Mouse (Mus musculus) ES-E14 (cell line): ENCODE data around the gene Zbtb34. TPM values are rescaled to one million over a fixed set of nuclear protein-coding genes. Genes with fewer than 3 reads are reported as not detected.

Source experiments
- DNase-seq: peaks from one replicate; pipeline ENCODE4 v3.0.0-alpha.2; 2013; ENCODE audit warnings: low read depth, low spot score
- H3K27ac ChIP-seq: 2 replicates; pipeline ENCODE4 v1.5.1; 2012; ENCODE audit warnings: low read depth, mild to moderate bottlenecking, low read length, moderate library complexity, mixed read lengths; ENCODE audit not compliant: poor library complexity, insufficient read depth, severe bottlenecking
- H3K36me3 ChIP-seq: 2 replicates; pipeline ENCODE4 v1.6.1; 2012; ENCODE audit warnings: mild to moderate bottlenecking, low read length, moderate library complexity, mixed read lengths; ENCODE audit not compliant: control insufficient read depth, poor library complexity, insufficient read depth, severe bottlenecking
- H3K4me1 ChIP-seq, 2 experiments: fragments of 150-350 bp in 1 of 2; sonication (generic) in 1 of 2; 2 replicates each; pipeline ENCODE4 v1.6.1; 2012; ENCODE audit warnings: low read length in 2 of 2, mild to moderate bottlenecking in 1 of 2, mixed read lengths in 1 of 2; ENCODE audit not compliant: control insufficient read depth in 2 of 2, insufficient read depth in 2 of 2, poor library complexity in 1 of 2
- H3K4me3 ChIP-seq, 2 experiments: fragments of 150-350 bp in 1 of 2; sonication (generic) in 1 of 2; 2 replicates each; pipeline ENCODE4 v1.5.1; 2012; ENCODE audit warnings: low read length in 2 of 2, low read depth in 1 of 2, mild to moderate bottlenecking in 1 of 2, mixed read lengths in 1 of 2; ENCODE audit not compliant: insufficient read depth in 1 of 2, poor library complexity in 1 of 2, severe bottlenecking in 1 of 2
- H3K9ac ChIP-seq: 2 replicates; pipeline ENCODE4 v1.6.1; 2012; ENCODE audit warnings: low read depth, mild to moderate bottlenecking, low read length, mixed read lengths; ENCODE audit not compliant: poor library complexity, insufficient read depth, severe bottlenecking
- H3K9me3 ChIP-seq: fragments of 150-350 bp; sonication (generic); 2 replicates; pipeline ENCODE4 v1.6.1; 2012; ENCODE audit warnings: low read depth, mild to moderate bottlenecking, low read length; ENCODE audit not compliant: control insufficient read depth, insufficient read depth
- CHD2 ChIP-seq: IDR thresholded peaks from 2 replicates; pipeline ENCODE4 v1.6.1; 2014; ENCODE audit warnings: mild to moderate bottlenecking, low read depth, low read length, inconsistent platforms
- HCFC1 ChIP-seq: IDR thresholded peaks from 2 replicates; pipeline ENCODE4 v1.6.1; 2012; ENCODE audit warnings: low read length, inconsistent platforms, borderline replicate concordance; ENCODE audit not compliant: insufficient read depth
- MAFK ChIP-seq: IDR thresholded peaks from 2 replicates; pipeline ENCODE4 v1.6.1; 2014; ENCODE audit warnings: mild to moderate bottlenecking, low read depth, low read length, inconsistent platforms; ENCODE audit not compliant: insufficient read depth
- ZC3H11A ChIP-seq: IDR thresholded peaks from 2 replicates; pipeline ENCODE4 v1.6.1; 2012; ENCODE audit warnings: low read depth, mild to moderate bottlenecking, inconsistent platforms, low read length, borderline replicate concordance
- ZNF384 ChIP-seq: IDR thresholded peaks from 2 replicates; pipeline ENCODE4 v1.6.1; 2012; ENCODE audit warnings: low read depth, low read length, inconsistent platforms
- in situ Hi-C, 2 experiments: fragments of 600-800 bp; cut with MboI; formaldehyde crosslinking; loops; one replicate each; pipeline ENCODE4 v1.15.1; 2025; ENCODE audit warnings: low sequenced_read_pairs in 2 of 2, inconsistent platforms in 1 of 2; ENCODE audit not compliant: unreplicated experiment in 2 of 2
- total RNA-seq: library from RNA; depleted of rRNA; stranded (reverse); fragments of 300-350 nt; gene quantifications from 2 replicates; pipeline ENCODE4 v1.2.3, GENCODE M21; 2012

The Zbtb34 gene
- total RNA-seq, 1 experiment: 13.4 TPM

DNA sequence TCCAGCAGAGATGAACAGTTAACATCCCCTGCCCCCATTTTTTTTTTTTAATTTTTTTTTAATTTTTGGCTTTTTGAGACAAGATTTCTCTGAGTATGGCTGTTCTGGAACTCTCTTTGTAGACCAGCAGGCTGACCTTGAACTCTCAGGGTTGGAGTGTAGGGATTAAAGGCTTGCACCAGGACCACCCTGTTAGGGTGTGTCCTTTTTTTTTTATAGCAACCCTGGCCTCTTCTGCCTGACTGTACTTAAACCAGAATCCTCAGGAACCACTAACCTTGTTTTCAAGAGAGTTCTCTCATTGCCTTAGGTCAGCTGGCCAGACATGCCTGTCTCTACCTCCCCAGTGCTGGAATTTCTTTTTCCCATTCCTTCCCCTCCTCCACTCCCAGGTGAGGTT lies 13.7 kb upstream of the Zbtb34 start:
- H3K4me1 ChIP-seq: peaks cover 24 to 36% of the 10 kb centered on the region in 2 experiments
- DNase-seq: no peak
- no peaks in the 10 kb centered on the region for H3K9me3 ChIP-seq
- in situ Hi-C loops: no loop called here
- no peak overlapping the region for H3K9ac ChIP-seq
- H3K27ac ChIP-seq: peak overlapping the region; percentile 73; the same call in 1 of the 2 replicates
- TF ChIP-seq ZNF384 (peak; percentile 81), ZC3H11A (no peak), MAFK (no peak)
- peaks cover 9% of the 10 kb centered on the region; the same call in 1 of the 2 replicates for H3K36me3 ChIP-seq
- H3K4me3 ChIP-seq: no peak overlapping the region

DNA sequence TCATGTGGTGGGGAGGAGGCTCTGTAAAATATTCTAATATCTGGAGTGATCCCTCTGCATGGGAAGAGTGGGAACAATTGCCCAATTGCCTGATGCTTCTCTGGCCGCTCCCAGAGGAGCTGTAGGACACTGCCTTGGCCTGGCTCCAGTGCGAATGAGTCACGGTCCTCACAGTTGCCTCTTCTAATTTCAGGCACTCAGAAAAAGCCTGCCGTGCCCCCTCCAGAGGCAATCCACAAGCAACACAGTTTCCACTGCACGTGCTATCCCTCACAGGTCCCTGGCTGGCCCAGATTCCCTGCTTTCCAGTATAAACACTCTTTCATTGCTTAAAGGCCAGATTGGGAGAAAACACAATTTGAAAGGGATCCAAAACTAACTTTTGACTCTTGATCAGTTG lies 13.2 kb upstream of the Zbtb34 start:
- no peak for TF ChIP-seq CHD2
- TF ChIP-seq ZNF384: no peak
- TF ChIP-seq ZC3H11A: no peak
- no peak for TF ChIP-seq HCFC1
- no peak for TF ChIP-seq MAFK
- Histone ChIP-seq H3K36me3 (peaks cover 5% of the 10 kb centered on the region; the same call in 1 of the 2 replicates), H3K9ac (no peak overlapping the region; the same call in 1 of the 2 replicates), H3K4me1 (peaks cover 21 to 35% of the 10 kb centered on the region in 2 experiments), H3K27ac (peak overlapping the region; percentile 73; the same call in 1 of the 2 replicates), H3K4me3 (no peak overlapping the region), H3K9me3 (no peaks in the 10 kb centered on the region)
- no peak for DNase-seq
- in situ Hi-C loops: no loop called here

DNA sequence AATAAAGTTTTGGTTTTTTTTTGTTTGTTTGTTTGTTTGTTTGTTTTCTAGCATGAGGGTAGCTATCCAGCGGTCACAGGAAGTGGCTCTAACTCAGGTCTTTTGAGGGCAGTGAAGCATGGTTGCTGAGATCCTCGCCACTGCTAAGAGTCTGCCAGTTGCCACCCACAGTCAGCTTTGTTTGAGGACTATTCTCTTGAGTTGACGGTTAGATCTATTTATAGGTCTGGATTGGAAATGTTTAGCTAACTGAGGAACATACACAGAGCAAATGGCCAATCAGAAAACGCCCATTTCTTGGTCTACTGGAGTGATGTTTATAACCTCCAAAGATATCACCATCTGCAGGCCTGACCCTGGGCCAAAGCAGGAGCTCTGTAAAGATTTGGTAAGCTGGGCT lies 11.6 kb upstream of the Zbtb34 start:
- Histone ChIP-seq H3K4me3 (no peak overlapping the region), H3K9me3 (no peaks in the 10 kb centered on the region), H3K36me3 (no peaks in the 10 kb centered on the region), H3K27ac (no peak overlapping the region; the same call in 1 of the 2 replicates), H3K9ac (no peak overlapping the region), H3K4me1 (peaks cover 25 to 37% of the 10 kb centered on the region in 2 experiments)
- in situ Hi-C loops: no loop called here
- no peak for TF ChIP-seq MAFK
- no peak for TF ChIP-seq CHD2
- peak; percentile 47; the same call in 1 of the 2 replicates for TF ChIP-seq ZNF384
- no peak for DNase-seq

DNA sequence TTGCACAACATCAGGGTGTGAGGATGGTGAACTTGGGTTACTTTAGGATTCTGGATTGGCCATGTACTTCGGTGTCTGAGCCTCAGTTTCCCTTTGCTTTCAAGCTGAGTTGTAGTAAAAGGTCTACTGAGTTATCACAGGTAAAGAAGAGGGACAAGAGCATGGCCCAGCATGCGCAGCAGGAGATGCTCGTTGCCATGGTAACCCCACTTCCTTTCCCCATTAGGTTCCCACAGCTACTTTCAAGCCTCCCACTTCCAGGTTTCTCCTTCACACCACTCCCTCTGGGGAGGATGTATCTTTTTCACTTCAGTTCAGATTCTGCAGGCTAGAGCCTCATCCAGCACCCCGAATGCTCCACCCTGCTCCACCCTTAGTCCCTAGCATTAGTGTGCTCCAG lies 9.8 kb upstream of the Zbtb34 start:
- Histone ChIP-seq H3K9ac (peak overlapping the region; percentile 54; the same call in 1 of the 2 replicates), H3K9me3 (no peaks in the 10 kb centered on the region), H3K27ac (peak overlapping the region; percentile 98), H3K36me3 (no peaks in the 10 kb centered on the region), H3K4me3 (no peak overlapping the region), H3K4me1 (peaks cover 30 to 41% of the 10 kb centered on the region in 2 experiments)
- TF ChIP-seq HCFC1 (no peak), CHD2 (no peak), ZNF384 (no peak), ZC3H11A (no peak), MAFK (no peak)
- in situ Hi-C loops: no loop called here
- peak; percentile 66 for DNase-seq

DNA sequence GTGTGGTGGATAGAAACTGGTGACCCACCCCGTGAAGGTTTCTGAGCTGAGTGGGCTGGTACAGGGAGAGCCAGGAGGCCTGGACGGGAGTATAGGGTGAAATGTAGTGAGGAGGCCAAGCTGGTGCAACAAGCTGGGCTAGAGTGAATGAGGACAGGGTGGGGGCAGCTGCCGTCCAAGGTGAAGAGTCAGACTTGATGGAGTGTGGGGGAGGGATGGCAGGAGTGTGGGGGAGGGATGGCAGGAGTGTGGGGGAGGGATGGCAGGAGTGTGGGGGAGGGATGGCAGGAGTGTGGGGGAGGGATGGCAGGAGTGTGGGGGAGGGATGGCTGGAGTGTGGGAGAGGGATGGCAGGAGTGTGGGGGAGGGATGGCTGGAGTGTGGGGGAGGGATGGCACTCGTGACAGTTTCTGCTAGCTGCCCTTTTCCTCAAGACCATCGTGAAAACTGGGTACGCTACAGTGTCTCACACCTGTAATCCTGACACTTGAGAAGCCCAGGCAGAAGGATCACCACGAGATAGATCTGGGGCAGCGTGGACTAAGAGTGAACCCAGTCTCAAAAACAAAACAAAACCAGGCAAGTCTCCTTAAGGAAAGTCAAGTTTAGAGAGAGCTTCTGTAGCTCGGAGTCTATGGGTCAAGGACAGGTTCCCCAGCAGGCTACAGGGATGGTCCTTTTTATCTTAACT lies 9.0 kb upstream of the Zbtb34 start:
- Histone ChIP-seq H3K27ac (peak overlapping the region; percentile 98), H3K9me3 (no peaks in the 10 kb centered on the region), H3K36me3 (no peaks in the 10 kb centered on the region), H3K9ac (peak overlapping the region; percentile 65), H3K4me3 (peak overlapping the region; percentile 42 to 47), H3K4me1 (peaks cover 27 to 45% of the 10 kb centered on the region in 2 experiments)
- no peak for DNase-seq
- TF ChIP-seq ZC3H11A (no peak), MAFK (no peak), ZNF384 (no peak), CHD2 (no peak), HCFC1 (no peak)
- in situ Hi-C loops: no loop called here
